Mouse (Mus musculus): ENCODE measurements around the gene Mylk3.

GRCm38 (mm10) chr8:85308564-85308963, 77.6 kb downstream of the Mylk3 start:
- TF ChIP-seq POLR2A (IDR thresholded peaks at IDR 0.05; ENCODE audit: borderline replicate concordance, control insufficient read depth, low read depth, low read length) (no peak), CTCF (IDR thresholded peaks at IDR 0.05; ENCODE audit: control insufficient read depth, insufficient read depth, low read length) (no peak)
